ENCODE assay signal across 20 mouse cellular contexts in the genomic region with DNA sequence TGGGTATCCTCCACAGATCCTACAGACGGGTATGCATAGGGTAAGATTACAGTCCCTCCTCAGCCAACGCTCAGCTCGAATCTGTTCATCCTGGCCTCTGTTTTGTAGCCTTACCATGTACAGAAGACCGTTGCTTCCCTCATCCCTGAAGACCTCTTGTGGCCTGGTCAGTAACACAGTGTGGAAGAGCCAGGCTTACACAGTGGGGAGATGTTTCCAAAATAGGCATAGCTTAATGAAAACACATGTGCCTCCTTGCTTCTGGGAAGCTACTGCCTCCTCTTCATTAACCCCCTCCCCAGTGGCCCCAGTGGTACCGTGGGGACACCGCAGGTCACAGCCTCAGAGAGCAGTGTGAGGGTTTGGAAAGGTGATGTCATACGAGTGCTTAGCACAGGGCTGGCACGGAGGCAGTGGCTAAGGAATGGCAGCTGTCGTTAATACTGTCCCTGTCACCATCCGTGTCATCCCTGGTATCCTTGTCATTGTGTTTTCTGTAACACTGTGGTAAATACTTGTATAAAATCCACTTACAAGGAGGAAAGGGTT.
"Had no signal": no experiment of that assay in that cellular context is flagged by ENCODE, and none has a peak within 500 bp of the region (broad histone marks: within the 10 kb centered on the region; RNA-seq: fewer than 3 reads in every experiment).

No protein-coding gene starts in this region.

- ATAC-seq: midbrain, embryonic 15.5 days had no signal

- DNase-seq: kidney, adult 18-20 months; kidney, postnatal 14 days; layer of hippocampus, adult 9-11 months; liver, embryonic 13.5 days; lung, adult 2 months; lung, postnatal 14 days; lung, postnatal 4 days; right cerebral cortex, adult 18-20 months; right cerebral cortex, postnatal 14 days; right cerebral cortex, postnatal 4 days; thymus, adult 18-20 months; thymus, postnatal 36 days had no signal

- H3K4me1 ChIP-seq: limb, embryonic 13.5 days; liver, embryonic 13.5 days; midbrain, embryonic 12.5 days had no signal

- H3K4me2 ChIP-seq: limb, embryonic 13.5 days; liver, embryonic 13.5 days; midbrain, embryonic 12.5 days; midbrain, embryonic 15.5 days; neural tube, embryonic 13.5 days had no signal

- H3K27me3 ChIP-seq: liver, embryonic 13.5 days; midbrain, embryonic 12.5 days; midbrain, embryonic 15.5 days; neural tube, embryonic 13.5 days had no signal

- H3K9me3 ChIP-seq: limb, embryonic 10.5 days; limb, embryonic 13.5 days; liver, embryonic 13.5 days; midbrain, embryonic 12.5 days; midbrain, embryonic 15.5 days; neural tube, embryonic 13.5 days had no signal

- H3K4me3 ChIP-seq: layer of hippocampus, adult 2 months; limb, embryonic 10.5 days; limb, embryonic 13.5 days; liver, embryonic 13.5 days; midbrain, embryonic 12.5 days; midbrain, embryonic 15.5 days; myocyte; neural tube, embryonic 13.5 days had no signal

- H3K9ac ChIP-seq: limb, embryonic 13.5 days; liver, embryonic 13.5 days; midbrain, embryonic 12.5 days; midbrain, embryonic 15.5 days; neural tube, embryonic 13.5 days had no signal

- H3K27ac ChIP-seq: layer of hippocampus, adult 2 months; limb, embryonic 10.5 days; limb, embryonic 13.5 days; liver, embryonic 13.5 days; midbrain, embryonic 12.5 days; midbrain, embryonic 15.5 days; neural tube, embryonic 13.5 days; stomach, postnatal 0 days had no signal

- H3K36me3 ChIP-seq: limb, embryonic 10.5 days; limb, embryonic 13.5 days; liver, embryonic 13.5 days; midbrain, embryonic 12.5 days; midbrain, embryonic 15.5 days; neural tube, embryonic 13.5 days had no signal
